Mouse (Mus musculus): ENCODE results near the gene Gm49398.

Gm49398 gene

GRCm38 (mm10) chr13:61288739-61289138 is at the start of gene Gm49398:
Gene Gm49398, minus strand, starts transcription at chr13:61288839.
- DNase-seq (ENCODE audit: low read depth, low spot score), result no peak

- DNase-seq (ENCODE audit: low read depth, low spot score), result no peak
These were observed 33.4 kb downstream of the Gm49398 start, which contains the start of gene Cts8 for GRCm38 (mm10) chr13:61255258-61255657. Gene Cts8, minus strand, starts transcription at chr13:61255358.

GRCm38 (mm10) chr13:61241076-61241947 is 47.3 kb downstream of the Gm49398 start:
- peak; percentile 0 for DNase-seq (ENCODE audit: low read depth, low spot score)

- DNase-seq (ENCODE audit: low read depth, low spot score), result no peak
These were observed 85.3 kb downstream of the Gm49398 start, which contains the start of gene Cts6 for GRCm38 (mm10) chr13:61203310-61203709. Gene Cts6, minus strand, starts transcription at chr13:61203410.
